Mouse (Mus musculus) embryonic facial prominence, embryonic 13.5 days (tissue): ENCODE data around the gene Pex14. TPM values are rescaled to one million over a fixed set of nuclear protein-coding genes. Genes with fewer than 3 reads are reported as not detected.
A peak's percentile ranks its signal among the peaks of the same experiment; 100 is the strongest.

Source experiments
- ATAC-seq: fragments of 200-750 bp; cut with Nextera tagmentation; 2 replicates; pipeline ENCODE4 v1.8.0; 2017; ENCODE audit warnings: low read depth; ENCODE audit not compliant: insufficient number of reproducible peaks, insufficient read depth, low FRiP score, low TSS enrichment
- H3K27ac ChIP-seq: fragments of 300-500 bp; sonication (generic); 2 replicates; pipeline ENCODE4 v1.5.1; 2015; ENCODE audit warnings: moderate library complexity, mild to moderate bottlenecking, inconsistent platforms
- H3K27me3 ChIP-seq: fragments of 300-500 bp; sonication (generic); 2 replicates; pipeline ENCODE4 v1.6.1; 2015; ENCODE audit warnings: mild to moderate bottlenecking, inconsistent platforms
- H3K36me3 ChIP-seq: fragments of 300-500 bp; sonication (generic); 2 replicates; pipeline ENCODE4 v1.6.1; 2015; ENCODE audit warnings: mild to moderate bottlenecking, inconsistent platforms
- H3K4me1 ChIP-seq: fragments of 300-500 bp; sonication (generic); 2 replicates; pipeline ENCODE4 v1.6.1; 2015; ENCODE audit warnings: inconsistent platforms
- H3K4me2 ChIP-seq: fragments of 300-500 bp; sonication (generic); 2 replicates; pipeline ENCODE4 v1.6.1; 2015; ENCODE audit warnings: moderate library complexity, mild to moderate bottlenecking, inconsistent platforms
- H3K4me3 ChIP-seq: fragments of 300-500 bp; sonication (generic); 2 replicates; pipeline ENCODE4 v1.5.1; 2015; ENCODE audit warnings: mild to moderate bottlenecking, inconsistent platforms
- H3K9ac ChIP-seq: fragments of 300-500 bp; sonication (generic); 2 replicates; pipeline ENCODE4 v1.6.1; 2015; ENCODE audit warnings: mild to moderate bottlenecking, inconsistent platforms
- H3K9me3 ChIP-seq: fragments of 300-500 bp; sonication (generic); 2 replicates; pipeline ENCODE4 v1.6.1; 2016; ENCODE audit warnings: inconsistent platforms
- WGBS: fragments of 180-500 bp; shearing (Covaris S2); methylation state at CpG from one replicate; pipeline ENCODE4 v1.1.7; 2015; ENCODE audit warnings: mixed read lengths; 5-methylcytosine and 5-hydroxymethylcytosine counted together
- polyA plus RNA-seq: library from polyadenylated mRNA; unstranded; fragments of >200 nt; fragmentation: Nextera tagmentation; extraction: Ambion mirVana; gene quantifications from 2 replicates; pipeline ENCODE4 v1.2.1, GENCODE M21; 2015

The Pex14 gene
- polyA plus RNA-seq, 1 experiment from 2014 or later = 50.2 TPM

- H3K4me2 ChIP-seq = 0 out of 2 replicates have a peak overlapping the region, but pooled peaks have one; percentile 11
- peaks cover 33% of the 10 kb centered on the region for H3K36me3 ChIP-seq
- ATAC-seq = no peak; the same call in 1 of the 2 replicates
- no peak overlapping the region for H3K4me3 ChIP-seq
- no peaks in the 10 kb centered on the region for H3K9me3 ChIP-seq
- WGBS = 39% methylated on average over 10 of the region's 10 CpGs
- peak overlapping the region; percentile 36; the same call in 1 of the 2 replicates for H3K9ac ChIP-seq
- peaks cover 48% of the 10 kb centered on the region for H3K4me1 ChIP-seq
- H3K27ac ChIP-seq = peak overlapping the region; percentile 76
- peaks cover 52% of the 10 kb centered on the region for H3K27me3 ChIP-seq
Measured at GRCm38 (mm10) chr4:148964541-148965310, 134.9 kb downstream of the Pex14 start.

- Histone ChIP-seq H3K9me3 (no peaks in the 10 kb centered on the region), H3K4me1 (peaks cover 32% of the 10 kb centered on the region), H3K9ac (no peak overlapping the region), H3K4me2 (no peak overlapping the region), H3K27me3 (peaks cover 60% of the 10 kb centered on the region), H3K4me3 (no peak overlapping the region), H3K27ac (no peak overlapping the region), H3K36me3 (peaks cover 40% of the 10 kb centered on the region)
- ATAC-seq = no peak
- WGBS = 88% methylated on average over 1 of the region's 1 CpGs
Measured at GRCm38 (mm10) chr4:148962096-148962495, 137.6 kb downstream of the Pex14 start.

GRCm38 (mm10) chr4:148961081-148961480 lies 138.6 kb downstream of the Pex14 start:
- no peak overlapping the region for H3K9ac ChIP-seq
- ATAC-seq = no peak
- H3K36me3 ChIP-seq = peaks cover 40% of the 10 kb centered on the region
- 92% methylated on average over 19 of the region's 19 CpGs for WGBS
- no peak overlapping the region for H3K4me3 ChIP-seq
- H3K27me3 ChIP-seq = peaks cover 51% of the 10 kb centered on the region
- no peak overlapping the region for H3K27ac ChIP-seq
- H3K4me1 ChIP-seq = peaks cover 28% of the 10 kb centered on the region
- no peaks in the 10 kb centered on the region for H3K9me3 ChIP-seq
- H3K4me2 ChIP-seq = no peak overlapping the region

GRCm38 (mm10) chr4:148960011-148960410 lies 139.7 kb downstream of the Pex14 start:
- H3K36me3 ChIP-seq = peaks cover 35% of the 10 kb centered on the region
- peaks cover 27% of the 10 kb centered on the region for H3K4me1 ChIP-seq
- no peak overlapping the region for H3K4me2 ChIP-seq
- H3K27me3 ChIP-seq = peaks cover 58% of the 10 kb centered on the region
- 65% methylated on average over 12 of the region's 12 CpGs for WGBS
- no peak overlapping the region for H3K9ac ChIP-seq
- ATAC-seq = no peak
- no peak overlapping the region for H3K4me3 ChIP-seq
- no peak overlapping the region for H3K27ac ChIP-seq
- H3K9me3 ChIP-seq = no peaks in the 10 kb centered on the region

GRCm38 (mm10) chr4:148955131-148955813 lies 144.4 kb downstream of the Pex14 start:
- H3K9me3 ChIP-seq = no peaks in the 10 kb centered on the region

GRCm38 (mm10) chr4:148952328-148953222 lies 147.1 kb downstream of the Pex14 start:
- peaks cover 55% of the 10 kb centered on the region for H3K4me1 ChIP-seq
- H3K9me3 ChIP-seq = no peaks in the 10 kb centered on the region
- H3K27me3 ChIP-seq = peaks cover 78% of the 10 kb centered on the region
- H3K9ac ChIP-seq = peak overlapping the region; percentile 23; the same call in 1 of the 2 replicates
- H3K4me2 ChIP-seq = peak overlapping the region; percentile 65
- ATAC-seq = no peak
- WGBS = 4% methylated on average over 68 of the region's 69 CpGs
- no peak overlapping the region for H3K27ac ChIP-seq
- peak overlapping the region; percentile 40 for H3K4me3 ChIP-seq
- no peaks in the 10 kb centered on the region for H3K36me3 ChIP-seq

More at GRCm38 (mm10) chr4:148955131-148955813, 144.4 kb downstream of the Pex14 start:
- no peak overlapping the region; the same call in 1 of the 2 replicates for H3K27ac ChIP-seq
- H3K9ac ChIP-seq = no peak overlapping the region
- peaks cover 12% of the 10 kb centered on the region for H3K36me3 ChIP-seq
- ATAC-seq = no peak
- H3K4me1 ChIP-seq = peaks cover 45% of the 10 kb centered on the region
- no peak overlapping the region for H3K4me2 ChIP-seq
- no peak overlapping the region for H3K4me3 ChIP-seq
- H3K27me3 ChIP-seq = peaks cover 69% of the 10 kb centered on the region
- WGBS = 85% methylated on average over 14 of the region's 14 CpGs

GRCm38 (mm10) chr4:148951821-148952291 lies 147.8 kb downstream of the Pex14 start:
- Histone ChIP-seq H3K4me3 (peak overlapping the region; percentile 40), H3K9me3 (no peaks in the 10 kb centered on the region), H3K4me2 (peak overlapping the region; percentile 65), H3K36me3 (no peaks in the 10 kb centered on the region), H3K9ac (0 out of 2 replicates have a peak overlapping the region, but pooled peaks have one; percentile 23), H3K27ac (no peak overlapping the region), H3K4me1 (peaks cover 58% of the 10 kb centered on the region), H3K27me3 (peaks cover 76% of the 10 kb centered on the region)
- ATAC-seq = no peak
- 3% methylated on average over 40 of the region's 44 CpGs for WGBS

- Histone ChIP-seq H3K9ac (peak overlapping the region; percentile 27; the same call in 1 of the 2 replicates), H3K4me1 (peaks cover 53% of the 10 kb centered on the region), H3K4me3 (peak overlapping the region; percentile 40; the same call in 1 of the 2 replicates), H3K9me3 (no peaks in the 10 kb centered on the region), H3K27ac (peak overlapping the region; percentile 39; the same call in 1 of the 2 replicates), H3K27me3 (peaks cover 76% of the 10 kb centered on the region), H3K36me3 (no peaks in the 10 kb centered on the region), H3K4me2 (peak overlapping the region; percentile 65)
- peak; percentile 23; the same call in 1 of the 2 replicates for ATAC-seq
- 23% methylated on average over 25 of the region's 25 CpGs for WGBS
Measured at GRCm38 (mm10) chr4:148950932-148951650, 148.6 kb downstream of the Pex14 start.

- Histone ChIP-seq H3K27ac (peak overlapping the region; percentile 39; the same call in 1 of the 2 replicates), H3K4me1 (peaks cover 48% of the 10 kb centered on the region), H3K4me2 (peak overlapping the region; percentile 65; the same call in 1 of the 2 replicates), H3K27me3 (peaks cover 74% of the 10 kb centered on the region), H3K9ac (peak overlapping the region; percentile 27; the same call in 1 of the 2 replicates), H3K9me3 (no peaks in the 10 kb centered on the region), H3K4me3 (no peak overlapping the region), H3K36me3 (no peaks in the 10 kb centered on the region)
- no peak for ATAC-seq
- WGBS = 50% methylated on average over 6 of the region's 6 CpGs
Measured at GRCm38 (mm10) chr4:148950487-148950886, 149.2 kb downstream of the Pex14 start.

- H3K27ac ChIP-seq = 0 out of 2 replicates have a peak overlapping the region, but pooled peaks have one; percentile 0
- WGBS = 45% methylated on average over 10 of the region's 10 CpGs
Measured at GRCm38 (mm10) chr4:148947833-148948388, 151.8 kb downstream of the Pex14 start.

More at GRCm38 (mm10) chr4:148947833-148948388, 151.8 kb downstream of the Pex14 start:
- Histone ChIP-seq H3K9me3 (no peaks in the 10 kb centered on the region), H3K9ac (no peak overlapping the region), H3K4me1 (peaks cover 39% of the 10 kb centered on the region), H3K4me2 (no peak overlapping the region), H3K4me3 (no peak overlapping the region), H3K27me3 (peaks cover 64% of the 10 kb centered on the region), H3K36me3 (no peaks in the 10 kb centered on the region)
- ATAC-seq = no peak
